Mouse (Mus musculus) liver, adult 2 months (tissue): ENCODE data around the gene Gyg. TPM values are rescaled to one million over a fixed set of nuclear protein-coding genes. Genes with fewer than 3 reads are reported as not detected.
"Not testable (repeated sequence)": the region's sequence is repeated elsewhere in the genome, so short reads cannot be mapped to it uniquely, and the experiment has no call there.

Source experiments
- DNase-seq: peaks from one replicate; pipeline ENCODE4 v3.0.0-alpha.2; 2011; ENCODE audit warnings: low read depth, low spot score; ENCODE audit errors: extremely low read depth
- H3K27ac ChIP-seq: fragments of 200-500 bp; replicated peaks from 2 replicates; pipeline ENCODE4 v1.5.1; 2012; ENCODE audit warnings: low read depth, mild to moderate bottlenecking, control low read depth, inconsistent platforms, low read length; ENCODE audit not compliant: insufficient read depth
- H3K27me3 ChIP-seq: fragments of 200-500 bp; 2 replicates; pipeline ENCODE4 v1.6.1; 2012; ENCODE audit warnings: mild to moderate bottlenecking, moderate library complexity, low read length, inconsistent platforms; ENCODE audit not compliant: control insufficient read depth, insufficient read depth
- H3K36me3 ChIP-seq: fragments of 200-500 bp; 2 replicates; pipeline ENCODE4 v1.6.1; 2012; ENCODE audit warnings: low read length, inconsistent platforms; ENCODE audit not compliant: control insufficient read depth, insufficient read depth
- H3K4me1 ChIP-seq: fragments of 200-500 bp; 2 replicates; pipeline ENCODE4 v1.6.1; 2011; ENCODE audit warnings: low read length; ENCODE audit not compliant: control insufficient read depth, insufficient read depth
- H3K4me3 ChIP-seq: fragments of 200-500 bp; 2 replicates; pipeline ENCODE4 v1.5.1; 2011; ENCODE audit warnings: low read depth, mild to moderate bottlenecking, control low read depth, low read length, moderate library complexity; ENCODE audit not compliant: insufficient read depth
- H3K79me2 ChIP-seq: fragments of 200-500 bp; 2 replicates; pipeline ENCODE4 v1.6.1; 2012; ENCODE audit warnings: inconsistent platforms, mild to moderate bottlenecking, low read length, moderate library complexity; ENCODE audit not compliant: control insufficient read depth, insufficient read depth
- H3K9ac ChIP-seq: fragments of 200-500 bp; 2 replicates; pipeline ENCODE4 v1.6.1; 2012; ENCODE audit warnings: low read depth, mild to moderate bottlenecking, control low read depth, inconsistent platforms, low read length
- CTCF ChIP-seq: fragments of 200-500 bp; IDR thresholded peaks from 2 replicates; pipeline ENCODE4 v1.5.1; 2011; ENCODE audit warnings: low read depth, low read length, control low read depth
- POLR2A ChIP-seq: fragments of 200-500 bp; IDR thresholded peaks from 2 replicates; pipeline ENCODE4 v1.6.1; 2011; ENCODE audit warnings: low read length, control low read depth; ENCODE audit not compliant: insufficient read depth; ENCODE audit errors: extremely low read depth
- WGBS: fragments of 180-500 bp; shearing (Covaris S2); methylation state at CpG from one replicate; pipeline ENCODE4 v1.1.7; 2018; 5-methylcytosine and 5-hydroxymethylcytosine counted together
- polyA plus RNA-seq: library from polyadenylated mRNA; depleted of rRNA; stranded (reverse); fragments of >200 nt; gene quantifications from 2 replicates; pipeline ENCODE4 v1.2.3, GENCODE M21; 2012
- total RNA-seq: library from RNA; depleted of rRNA; stranded (reverse); fragments of >200 nt; gene quantifications from 2 replicates; pipeline ENCODE4 v1.2.3, GENCODE M21; 2014

Gene Gyg
- total and polyA plus RNA-seq, 2 experiments: 4.4 to 6.1 TPM

- no peaks in the 10 kb centered on the region for H3K36me3 ChIP-seq
- H3K9ac ChIP-seq: no peak overlapping the region
- WGBS: 94% methylated on average over 8 of the region's 8 CpGs
- no peak for DNase-seq
- no peaks in the 10 kb centered on the region for H3K4me1 ChIP-seq
- H3K79me2 ChIP-seq: no peaks in the 10 kb centered on the region
- H3K4me3 ChIP-seq: no peak overlapping the region
- TF ChIP-seq CTCF (no peak), POLR2A (no peak)
- no peaks in the 10 kb centered on the region for H3K27me3 ChIP-seq
- H3K27ac ChIP-seq: no peak overlapping the region
These were observed 24.4 kb downstream of the Gyg start for GRCm38 (mm10) chr3:20130456-20131349.

GRCm38 (mm10) chr3:20129491-20129890 is 25.6 kb downstream of the Gyg start:
- H3K27me3 ChIP-seq: no peaks in the 10 kb centered on the region
- WGBS: 87% methylated on average over 5 of the region's 5 CpGs

GRCm38 (mm10) chr3:20127047-20127595 is 28.0 kb downstream of the Gyg start:
- H3K4me1 ChIP-seq: no peaks in the 10 kb centered on the region
- TF ChIP-seq CTCF (no peak), POLR2A (no peak)
- H3K9ac ChIP-seq: no peak overlapping the region
- no peaks in the 10 kb centered on the region for H3K79me2 ChIP-seq
- H3K27ac ChIP-seq: no peak overlapping the region
- no peak for DNase-seq
- 97% methylated on average over 2 of the region's 2 CpGs for WGBS
- no peaks in the 10 kb centered on the region for H3K27me3 ChIP-seq
- no peak overlapping the region for H3K4me3 ChIP-seq
- H3K36me3 ChIP-seq: peaks cover 8% of the 10 kb centered on the region

More at GRCm38 (mm10) chr3:20129491-20129890, 25.6 kb downstream of the Gyg start:
- Histone ChIP-seq H3K27ac (no peak overlapping the region), H3K4me1 (no peaks in the 10 kb centered on the region), H3K36me3 (no peaks in the 10 kb centered on the region), H3K9ac (no peak overlapping the region), H3K4me3 (no peak overlapping the region), H3K79me2 (no peaks in the 10 kb centered on the region)
- DNase-seq: no peak
- TF ChIP-seq CTCF: no peak
- TF ChIP-seq POLR2A: no peak

GRCm38 (mm10) chr3:20125604-20126003 is 29.5 kb downstream of the Gyg start:
- Histone ChIP-seq H3K27me3 (no peaks in the 10 kb centered on the region), H3K36me3 (peaks cover 13% of the 10 kb centered on the region), H3K4me3 (no peak overlapping the region), H3K4me1 (no peaks in the 10 kb centered on the region), H3K27ac (no peak overlapping the region), H3K79me2 (no peaks in the 10 kb centered on the region), H3K9ac (no peak overlapping the region)
- no peak for DNase-seq
- TF ChIP-seq POLR2A: no peak
- 90% methylated on average over 5 of the region's 5 CpGs for whole genome bisulfite sequencing

- H3K27me3 ChIP-seq, H3K79me2 ChIP-seq, H3K4me1 ChIP-seq, H3K9ac ChIP-seq, DNase-seq, H3K4me3 ChIP-seq, H3K27ac ChIP-seq: not testable (repeated sequence)
- WGBS: 92% methylated on average over 5 of the region's 5 CpGs
- peaks cover 19% of the 10 kb centered on the region for H3K36me3 ChIP-seq
These were observed 33.5 kb downstream of the Gyg start for GRCm38 (mm10) chr3:20121582-20121981.

GRCm38 (mm10) chr3:20119686-20120244 is 35.4 kb downstream of the Gyg start:
- Histone ChIP-seq H3K27me3 (no peaks in the 10 kb centered on the region), H3K4me3 (no peak overlapping the region), H3K79me2 (no peaks in the 10 kb centered on the region), H3K36me3 (peaks cover 21% of the 10 kb centered on the region), H3K27ac (no peak overlapping the region), H3K4me1 (no peaks in the 10 kb centered on the region), H3K9ac (no peak overlapping the region)
- no peak for TF ChIP-seq POLR2A
- no peak for TF ChIP-seq CTCF
- 84% methylated on average over 4 of the region's 4 CpGs for WGBS
- no peak for DNase-seq
